24 mouse cellular contexts compared by ENCODE assay signal in genomic region chr10:119663586-119663985, GRCm38 (mm10).
DNase-seq lines count a peak whose midpoint lies in the region; ATAC-seq and TF ChIP-seq lines count a peak whose summit lies in the region.
"Had no signal": no experiment of that assay in that cellular context is flagged by ENCODE, and none has a peak within 500 bp of the region (broad histone marks: within the 10 kb centered on the region; RNA-seq: fewer than 3 reads in every experiment).

No protein-coding gene starts in this region.

- H3K9ac ChIP-seq in kidney, embryonic 15.5 days: no peak overlapping the region
- H3K9ac ChIP-seq in midbrain, embryonic 11.5 days (ENCODE audit: low read length): no peak overlapping the region
- H3K9ac ChIP-seq: embryonic facial prominence, embryonic 13.5 days; forebrain, embryonic 12.5 days; heart, embryonic 13.5 days; hindbrain, embryonic 12.5 days had no signal

- peak overlapping the region; percentile 17; the same call in 1 of the 2 replicates for H3K4me2 ChIP-seq in kidney, embryonic 15.5 days
- H3K4me2 ChIP-seq in midbrain, embryonic 11.5 days: no peak overlapping the region
- H3K4me2 ChIP-seq: embryonic facial prominence, embryonic 13.5 days; forebrain, embryonic 12.5 days; heart, embryonic 13.5 days; hindbrain, embryonic 12.5 days had no signal

- no peak overlapping the region for H3K4me3 ChIP-seq in kidney, embryonic 15.5 days (replicated peaks)
- H3K4me3 ChIP-seq in testis, adult 2 months (ENCODE audit: control insufficient read depth, low read depth, low read length): peak overlapping the region; percentile 2; the same call in 1 of the 2 replicates
- H3K4me3 ChIP-seq in midbrain, embryonic 11.5 days (ENCODE audit: low read depth, low read length): no peak overlapping the region
- H3K4me3 ChIP-seq: embryonic facial prominence, embryonic 13.5 days; forebrain, embryonic 12.5 days; heart, embryonic 13.5 days; hindbrain, embryonic 12.5 days had no signal

- H3K36me3 ChIP-seq in kidney, embryonic 15.5 days: no peaks in the 10 kb centered on the region
- no peaks in the 10 kb centered on the region for H3K36me3 ChIP-seq in testis, adult 2 months (ENCODE audit: control insufficient read depth, insufficient read depth, low read length)
- H3K36me3 ChIP-seq in midbrain, embryonic 11.5 days (ENCODE audit: control insufficient read depth, insufficient read depth, low read length): no peaks in the 10 kb centered on the region
- H3K36me3 ChIP-seq: embryonic facial prominence, embryonic 13.5 days; forebrain, embryonic 12.5 days; G1E; heart, embryonic 13.5 days; hindbrain, embryonic 12.5 days had no signal

- WGBS in kidney, embryonic 15.5 days: 66% methylated on average over 9 of the region's 9 CpGs
- WGBS in midbrain, embryonic 11.5 days: 82% methylated on average over 9 of the region's 9 CpGs

- H3K9me3 ChIP-seq in kidney, embryonic 15.5 days (replicated peaks): no peaks in the 10 kb centered on the region
- H3K9me3 ChIP-seq in midbrain, embryonic 11.5 days (ENCODE audit: control insufficient read depth, low read length): no peaks in the 10 kb centered on the region
- H3K9me3 ChIP-seq: embryonic facial prominence, embryonic 13.5 days; forebrain, embryonic 12.5 days; heart, embryonic 13.5 days; hindbrain, embryonic 12.5 days had no signal

- no peak for ATAC-seq in kidney, embryonic 15.5 days (replicated peaks; ENCODE audit: low FRiP score)
- ATAC-seq in midbrain, embryonic 11.5 days (ENCODE audit: low FRiP score): no peak
- ATAC-seq: activated CD4-positive, CD25-positive, alpha-beta regulatory T cell, adult 4 months; CD4-positive, CD25-positive, alpha-beta regulatory T cell, adult 4 months; forebrain, embryonic 16.5 days; hindbrain, embryonic 16.5 days; Patski had no signal

- 0 out of 2 replicates have a peak, but pooled peaks have one; percentile 1 for TF ChIP-seq POLR2A in testis, adult 2 months (IDR thresholded peaks at IDR 0.05; ENCODE audit: control insufficient read depth, low read depth, low read length)

- peak; percentile 12 for DNase-seq in heart, adult 11 months
- no peak for DNase-seq in heart, adult 18-20 months
- no peak for DNase-seq in kidney, adult 8-10 months
- DNase-seq in testis, postnatal 14 days (ENCODE audit: low spot score): no peak
- DNase-seq in midbrain, embryonic 11.5 days (ENCODE audit: low spot score, missing footprints): no peak
- DNase-seq: adrenal gland, postnatal 14 days; B cell, adult 2 months; cerebellum, adult 11-12 months; cerebellum, adult 9-10 months; cerebellum, postnatal 25 days; gastrocnemius, postnatal 10 days; heart, postnatal 4 days had no signal

- H3K4me1 ChIP-seq in kidney, embryonic 15.5 days: peaks cover 20% of the 10 kb centered on the region
- H3K4me1 ChIP-seq in testis, adult 2 months (ENCODE audit: control insufficient read depth, insufficient read depth, low read length): peaks cover 3% of the 10 kb centered on the region; the same call in 1 of the 2 replicates
- no peaks in the 10 kb centered on the region for H3K4me1 ChIP-seq in midbrain, embryonic 11.5 days (ENCODE audit: control insufficient read depth, insufficient read depth, low read length)
- H3K4me1 ChIP-seq: embryonic facial prominence, embryonic 13.5 days had no signal

- no peaks in the 10 kb centered on the region for H3K27me3 ChIP-seq in kidney, embryonic 15.5 days
- no peaks in the 10 kb centered on the region for H3K27me3 ChIP-seq in testis, adult 2 months (ENCODE audit: control insufficient read depth, insufficient read depth, low read length)
- H3K27me3 ChIP-seq in midbrain, embryonic 11.5 days (ENCODE audit: control insufficient read depth, insufficient read depth, low read length): no peaks in the 10 kb centered on the region
- H3K27me3 ChIP-seq: embryonic facial prominence, embryonic 13.5 days; forebrain, embryonic 12.5 days; heart, embryonic 13.5 days; hindbrain, embryonic 12.5 days; Patski had no signal

- no peak for TF ChIP-seq CTCF in testis, adult 2 months (IDR thresholded peaks at IDR 0.05; ENCODE audit: control insufficient read depth, insufficient read depth, insufficient replicate concordance, low read depth, low read length)

- H3K27ac ChIP-seq in kidney, embryonic 15.5 days: no peak overlapping the region
- H3K27ac ChIP-seq in testis, adult 2 months (ENCODE audit: control insufficient read depth, insufficient read depth, low read depth, low read length): no peak overlapping the region
- H3K27ac ChIP-seq in midbrain, embryonic 11.5 days (ENCODE audit: low read depth, low read length): no peak overlapping the region
- H3K27ac ChIP-seq: embryonic facial prominence, embryonic 13.5 days; forebrain, embryonic 12.5 days; heart, embryonic 13.5 days; hindbrain, embryonic 12.5 days had no signal
